Mouse (Mus musculus) G1E (cell line): ENCODE data around the gene Ppp1r3f. TPM values are rescaled to one million over a fixed set of nuclear protein-coding genes. Genes with fewer than 3 reads are reported as not detected.

Experiments used
- ATAC-seq: 2 replicates; pipeline ENCODE4 v1.8.0; 2016; ENCODE audit warnings: mild to moderate bottlenecking; ENCODE audit not compliant: insufficient number of reproducible peaks, poor library complexity, low FRiP score, severe bottlenecking; ENCODE audit errors: extremely low read depth
- DNase-seq: peaks from one replicate; pipeline ENCODE4 v3.0.0; 2012; ENCODE audit warnings: low spot score
- H3K27me3 ChIP-seq: 2 replicates; pipeline ENCODE4 v1.6.1; 2012; ENCODE audit warnings: mild to moderate bottlenecking, low read length, inconsistent platforms; ENCODE audit not compliant: insufficient read depth
- H3K36me3 ChIP-seq: replicated peaks from 2 replicates; pipeline ENCODE3; 2012; ENCODE audit warnings: mild to moderate bottlenecking, inconsistent platforms
- H3K4me1 ChIP-seq: 2 replicates; pipeline ENCODE4 v1.6.1; 2012; ENCODE audit warnings: low read depth, low read length, inconsistent platforms, mixed read lengths; ENCODE audit not compliant: insufficient read depth
- H3K4me3 ChIP-seq: 2 replicates; pipeline ENCODE4 v1.5.1; 2012; ENCODE audit warnings: low read depth, mild to moderate bottlenecking, inconsistent platforms, low read length, moderate library complexity, mixed read lengths
- H3K9me3 ChIP-seq: replicated peaks from 2 replicates; pipeline ENCODE4 v1.6.1; 2012; ENCODE audit warnings: inconsistent platforms
- CTCF ChIP-seq: IDR thresholded peaks from 2 replicates; pipeline ENCODE4 v1.5.1; 2012; ENCODE audit warnings: low read depth, low read length, inconsistent platforms, mixed read lengths
- GATA1 ChIP-seq: IDR thresholded peaks from 2 replicates; pipeline ENCODE4 v1.6.1; 2012; ENCODE audit warnings: borderline replicate concordance, low read length, inconsistent platforms, mixed read lengths
- GATA2 ChIP-seq: IDR thresholded peaks from 2 replicates; pipeline ENCODE4 v1.6.1; 2012; ENCODE audit warnings: low read depth, low read length, inconsistent platforms, borderline replicate concordance
- POLR2AphosphoS5 ChIP-seq: IDR thresholded peaks from 2 replicates; pipeline ENCODE4 v1.6.1; 2012; ENCODE audit warnings: low read depth, low read length, inconsistent platforms; ENCODE audit not compliant: insufficient replicate concordance
- TAL1 ChIP-seq: conservative IDR thresholded peaks from 2 replicates; pipeline ENCODE4 v1.6.1; 2012; ENCODE audit warnings: low read depth, low read length, inconsistent platforms, mixed read lengths
- polyA plus RNA-seq: library from polyadenylated mRNA; stranded (reverse); fragments of >175 nt; gene quantifications from 2 replicates; pipeline ENCODE4 v1.2.3, GENCODE M21; 2012
- total RNA-seq, 2 experiments: library from RNA; stranded (forward) in 1 of 2; stranded (reverse) in 1 of 2; fragments of 200-1000 nt in 1 of 2; fragments of >200 nt in 1 of 2; fragmentation: Nextera tagmentation in 1 of 2; gene quantifications; 2 replicates each; pipeline ENCODE4 v1.2.3; 2014 to 2017

The Ppp1r3f gene
- total and polyA plus RNA-seq, 3 experiments: 1.1 to 6.3 (median 1.6) TPM

DNA sequence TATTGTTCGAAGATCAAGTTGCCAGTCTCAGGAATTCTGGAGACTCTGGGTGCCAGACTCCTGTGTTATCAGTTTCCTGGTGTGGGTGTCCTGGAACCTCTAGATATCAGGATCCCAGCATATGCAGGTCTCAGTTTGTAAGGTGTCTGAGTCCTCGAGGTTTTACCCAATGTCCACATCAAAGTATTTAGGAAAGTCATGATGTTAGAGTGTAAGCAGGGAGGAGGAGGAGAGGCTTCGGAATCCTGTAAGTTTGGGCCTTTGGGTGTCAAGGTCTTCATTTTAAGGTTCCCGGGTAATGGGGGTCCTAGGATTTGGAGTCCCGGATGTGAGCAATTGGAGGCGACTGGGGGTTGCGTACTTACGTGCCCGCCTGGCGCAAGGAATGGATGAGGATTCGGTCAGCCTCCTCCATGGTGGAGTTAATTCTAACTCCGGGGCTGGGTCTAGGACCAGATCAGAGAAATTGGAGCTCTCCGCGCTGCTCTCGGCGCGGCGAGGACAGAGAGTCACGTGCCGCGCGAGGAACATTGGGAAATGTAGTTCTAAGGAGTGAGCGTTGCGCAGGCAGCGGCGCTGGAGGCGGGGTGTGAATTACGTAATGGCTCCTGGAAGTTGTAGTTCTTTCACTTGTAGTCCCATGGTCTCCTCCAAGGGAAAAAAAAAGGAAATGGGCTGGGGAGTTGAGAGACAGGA is 30.9 kb upstream of the Ppp1r3f start, which contains the start of gene Ccdc22:
Ccdc22 (minus strand) TSS at position 639 of the 696 bp plus-strand sequence.
- peaks cover 17% of the 10 kb centered on the region for H3K4me1 ChIP-seq

DNA sequence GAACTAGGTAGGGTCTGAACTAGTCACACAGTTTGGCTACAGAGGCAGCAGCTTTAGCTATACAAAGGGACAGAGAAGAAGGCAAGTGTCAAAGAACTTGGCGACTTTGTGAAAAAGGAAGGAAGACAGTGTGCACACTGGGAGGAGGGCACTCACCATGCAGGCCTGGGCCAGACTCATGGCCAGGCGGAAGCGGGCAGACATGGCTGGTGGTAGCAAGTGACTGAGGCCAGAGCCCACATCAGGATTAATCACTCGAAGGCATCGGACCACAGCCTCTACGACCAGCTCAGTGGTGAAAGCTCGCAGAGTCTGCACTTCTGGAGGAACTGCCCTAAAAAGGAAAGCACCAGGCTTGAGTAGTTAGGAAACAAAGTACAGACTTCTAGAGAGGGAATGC is 29.9 kb upstream of the Ppp1r3f start:
- DNase-seq (no peak), ATAC-seq (no peak)
- peaks cover 4% of the 10 kb centered on the region; the same call in 1 of the 2 replicates for H3K27me3 ChIP-seq
- no peaks in the 10 kb centered on the region for H3K9me3 ChIP-seq
- TF ChIP-seq CTCF (no peak), TAL1 (no peak), GATA1 (no peak), POLR2AphosphoS5 (no peak), GATA2 (no peak)
- peaks cover 17% of the 10 kb centered on the region for H3K4me1 ChIP-seq
- H3K4me3 ChIP-seq: peak overlapping the region; percentile 70; the same call in 1 of the 2 replicates
- H3K36me3 ChIP-seq: peaks cover 46% of the 10 kb centered on the region

More for the DNA sequence above, 30.9 kb upstream of the Ppp1r3f start, which contains the start of gene Ccdc22:
- TF ChIP-seq CTCF (no peak), TAL1 (no peak), GATA1 (no peak), GATA2 (no peak), POLR2AphosphoS5 (no peak)
- H3K9me3 ChIP-seq: no peaks in the 10 kb centered on the region
- peaks cover 35% of the 10 kb centered on the region for H3K36me3 ChIP-seq
- ATAC-seq (peak; percentile 88), DNase-seq (peak; percentile 34)
- peaks cover 4% of the 10 kb centered on the region; the same call in 1 of the 2 replicates for H3K27me3 ChIP-seq
- H3K4me3 ChIP-seq: peak within 1 kb of the TSS; percentile 70

DNA sequence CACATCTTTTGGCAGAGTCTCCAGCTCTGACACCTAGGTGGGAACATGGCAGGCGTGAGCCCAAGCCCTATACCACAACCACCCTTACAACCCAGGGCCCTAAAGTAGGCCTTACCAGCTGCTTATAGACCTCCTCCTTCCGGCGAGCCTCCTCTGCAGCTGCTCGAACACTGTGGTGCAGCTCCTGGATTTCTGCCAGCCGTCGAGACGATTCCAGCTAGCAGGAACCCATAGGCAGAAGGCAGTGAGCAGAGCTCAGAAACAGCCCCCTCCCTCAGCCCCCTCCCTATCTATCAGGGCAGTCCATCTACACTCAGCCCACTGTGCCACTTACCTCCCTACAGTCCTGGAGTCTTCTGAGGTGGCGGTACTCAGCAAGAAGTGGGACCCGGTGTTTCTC is 21.3 kb upstream of the Ppp1r3f start:
- Histone ChIP-seq H3K9me3 (no peaks in the 10 kb centered on the region), H3K27me3 (no peaks in the 10 kb centered on the region), H3K4me1 (no peaks in the 10 kb centered on the region), H3K36me3 (peaks cover 91% of the 10 kb centered on the region), H3K4me3 (no peak overlapping the region)
- no peak for DNase-seq
- TF ChIP-seq GATA1 (no peak), GATA2 (no peak), CTCF (no peak), POLR2AphosphoS5 (no peak), TAL1 (no peak)
- ATAC-seq: no peak

GRCm38 (mm10) chrX:7586356-7586755 is 12.3 kb upstream of the Ppp1r3f start:
- peaks cover 74% of the 10 kb centered on the region for H3K36me3 ChIP-seq
- TF ChIP-seq GATA1 (no peak), POLR2AphosphoS5 (no peak)

DNA sequence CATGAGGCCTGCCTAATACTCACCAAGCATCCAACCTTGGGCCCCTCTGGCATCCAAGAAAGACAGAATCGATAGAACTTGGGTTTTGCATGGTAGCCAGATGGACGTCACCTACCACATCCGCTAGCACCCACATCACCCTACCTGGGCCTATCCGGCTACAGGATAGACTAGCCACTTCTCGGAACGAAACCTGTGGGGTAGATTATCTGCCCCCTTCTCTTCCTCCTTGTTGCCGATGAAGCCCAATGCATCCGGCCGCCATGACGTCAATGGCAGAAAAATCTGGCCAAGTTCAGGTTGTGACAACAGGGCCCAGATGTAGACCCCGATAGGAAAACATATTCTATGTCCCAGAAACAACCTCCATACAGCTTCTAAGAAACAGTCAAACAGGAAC is 9.8 kb upstream of the Ppp1r3f start:
- DNase-seq: no peak
- H3K4me3 ChIP-seq: no peak overlapping the region
- TF ChIP-seq TAL1 (no peak), CTCF (no peak), GATA1 (no peak), POLR2AphosphoS5 (no peak), GATA2 (no peak)
- H3K4me1 ChIP-seq: peaks cover 17% of the 10 kb centered on the region
- ATAC-seq: no peak
- H3K36me3 ChIP-seq: peaks cover 57% of the 10 kb centered on the region
- H3K9me3 ChIP-seq: no peaks in the 10 kb centered on the region
- H3K27me3 ChIP-seq: no peaks in the 10 kb centered on the region

More at GRCm38 (mm10) chrX:7586356-7586755, 12.3 kb upstream of the Ppp1r3f start:
- no peak overlapping the region for H3K4me3 ChIP-seq
- no peaks in the 10 kb centered on the region for H3K27me3 ChIP-seq
- no peak for ATAC-seq
- peaks cover 9% of the 10 kb centered on the region; the same call in 1 of the 2 replicates for H3K4me1 ChIP-seq
- no peaks in the 10 kb centered on the region for H3K9me3 ChIP-seq
- DNase-seq: no peak

- H3K4me3 ChIP-seq: no peak overlapping the region
- peaks cover 12% of the 10 kb centered on the region for H3K4me1 ChIP-seq
- ATAC-seq (no peak), DNase-seq (no peak)
- peaks cover 36% of the 10 kb centered on the region for H3K36me3 ChIP-seq
- TF ChIP-seq POLR2AphosphoS5 (no peak), GATA1 (no peak), GATA2 (no peak)
- H3K9me3 ChIP-seq: no peaks in the 10 kb centered on the region
- no peaks in the 10 kb centered on the region for H3K27me3 ChIP-seq
These were observed 7.1 kb upstream of the Ppp1r3f start for GRCm38 (mm10) chrX:7581151-7581550.
